Mouse (Mus musculus) thymus, adult 18-20 months (tissue): ENCODE data around the gene Acoxl.

Experiments
- DNase-seq, 2 experiments: peaks; one replicate each; pipeline ENCODE4 v3.0.0; 2022; ENCODE audit warnings: mixed read lengths in 2 of 2

Gene Acoxl

GRCm38 (mm10) chr2:128152845-128153550 lies 314.3 kb downstream of the Acoxl start:
- DNase-seq = peak; percentile 73 to 84

- peak; percentile 39 to 68 for DNase-seq
Observed at GRCm38 (mm10) chr2:128153551-128153910, 314.9 kb downstream of the Acoxl start.

DNA sequence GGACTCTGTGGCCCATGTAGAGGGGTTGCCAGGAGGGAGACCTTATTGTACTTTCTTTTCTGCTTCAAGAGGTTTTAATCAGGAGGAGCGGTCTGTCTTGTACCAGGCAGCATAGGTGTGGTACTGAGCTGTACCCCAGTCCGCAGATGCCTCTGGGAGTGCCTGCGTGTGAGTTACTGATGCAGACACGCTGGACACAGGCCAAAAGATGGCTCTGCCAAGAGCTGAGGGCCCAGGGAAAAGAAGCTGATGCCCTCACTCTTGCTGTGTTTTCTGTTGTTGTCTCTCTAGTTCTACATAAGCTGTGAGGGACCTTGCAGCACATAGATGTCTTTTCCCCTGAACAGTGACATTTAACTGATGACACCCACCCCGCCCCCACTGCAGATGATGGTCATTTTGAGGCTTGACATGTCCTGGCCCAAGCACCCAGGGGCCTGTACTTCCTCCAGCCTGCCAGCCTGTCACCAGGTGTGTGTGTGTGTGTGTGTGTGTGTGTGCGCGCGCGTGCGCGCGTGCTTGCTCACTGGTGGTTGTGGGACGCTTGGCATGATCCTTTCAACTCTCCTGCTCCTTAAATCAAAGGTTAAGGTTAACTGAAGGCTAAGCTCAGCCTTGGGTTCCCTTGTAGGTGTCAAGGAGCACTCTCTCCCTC lies 316.9 kb downstream of the Acoxl start:
- DNase-seq = peak; percentile 14 to 46

GRCm38 (mm10) chr2:128156067-128156462 lies 317.4 kb downstream of the Acoxl start:
- peak; percentile 27 to 55 for DNase-seq

GRCm38 (mm10) chr2:128156557-128157412 lies 318.1 kb downstream of the Acoxl start:
- DNase-seq = no peak

- DNase-seq = no peak
Observed at GRCm38 (mm10) chr2:128158734-128159410, 320.2 kb downstream of the Acoxl start.

- no peak for DNase-seq
Observed at GRCm38 (mm10) chr2:128159619-128160125, 321.0 kb downstream of the Acoxl start.

DNA sequence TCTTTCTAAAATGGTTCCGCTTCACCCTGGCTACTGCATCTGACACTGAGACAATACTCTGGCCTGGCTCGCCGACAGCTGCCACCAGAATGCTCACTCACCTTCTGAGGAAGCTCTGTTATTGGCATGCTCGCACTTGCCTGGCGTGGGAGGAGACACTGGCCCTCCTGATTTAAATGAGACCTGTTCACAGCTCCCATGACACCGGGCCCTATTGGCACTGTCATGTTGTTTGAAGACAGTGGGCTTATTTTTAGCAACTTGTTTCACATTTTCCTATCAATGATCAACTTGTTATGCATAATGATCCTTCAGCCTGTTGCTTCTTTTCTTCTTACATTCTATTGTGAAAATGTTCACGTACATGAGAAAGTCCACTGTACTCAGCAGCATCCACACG lies 324.5 kb downstream of the Acoxl start:
- DNase-seq = no peak

- no peak for DNase-seq
Observed at GRCm38 (mm10) chr2:128166623-128167423, 328.1 kb downstream of the Acoxl start.

DNA sequence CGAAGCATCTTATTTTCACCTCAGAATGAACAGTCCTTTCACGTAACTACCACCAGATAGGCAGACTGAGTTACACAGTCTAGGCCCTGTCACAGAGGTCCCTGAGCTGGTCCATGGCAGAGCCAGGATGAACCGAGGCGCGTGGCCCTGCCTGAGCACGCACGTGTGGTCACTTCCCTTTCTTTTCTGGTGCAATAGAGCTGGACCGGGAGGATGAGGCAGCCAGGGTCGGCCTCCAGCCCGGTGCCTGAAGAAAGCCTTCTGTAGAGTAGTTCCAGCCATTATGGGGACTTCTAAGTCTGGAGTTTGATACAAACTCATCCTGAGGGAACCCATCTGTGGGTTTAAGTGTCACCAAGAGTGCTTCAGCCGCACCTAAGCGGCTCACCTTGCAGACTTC lies 329.3 kb downstream of the Acoxl start:
- DNase-seq = no peak

GRCm38 (mm10) chr2:128169486-128169885 lies 330.8 kb downstream of the Acoxl start:
- no peak for DNase-seq

DNA sequence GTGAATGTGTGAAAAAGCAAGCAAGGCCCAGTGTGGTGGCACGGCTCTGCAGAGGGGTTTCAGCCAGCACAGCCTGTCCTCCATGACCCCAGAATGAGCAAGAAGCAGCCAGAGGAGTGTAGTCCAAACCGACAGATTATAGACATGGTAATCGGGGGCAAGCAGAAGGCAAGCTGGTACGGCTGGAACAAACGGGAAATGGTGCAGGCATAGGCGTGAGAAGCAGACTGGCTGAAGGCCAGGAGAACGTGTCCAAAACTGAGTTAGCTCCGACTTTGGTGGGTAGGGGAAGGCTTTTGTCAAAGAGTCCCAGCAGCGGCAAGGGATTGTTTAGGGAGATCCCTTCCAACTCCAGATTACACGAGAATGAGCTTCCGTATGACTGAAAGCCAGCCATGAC lies 331.3 kb downstream of the Acoxl start:
- no peak for DNase-seq

- DNase-seq = no peak
Observed at GRCm38 (mm10) chr2:128170614-128171013, 331.9 kb downstream of the Acoxl start.

DNA sequence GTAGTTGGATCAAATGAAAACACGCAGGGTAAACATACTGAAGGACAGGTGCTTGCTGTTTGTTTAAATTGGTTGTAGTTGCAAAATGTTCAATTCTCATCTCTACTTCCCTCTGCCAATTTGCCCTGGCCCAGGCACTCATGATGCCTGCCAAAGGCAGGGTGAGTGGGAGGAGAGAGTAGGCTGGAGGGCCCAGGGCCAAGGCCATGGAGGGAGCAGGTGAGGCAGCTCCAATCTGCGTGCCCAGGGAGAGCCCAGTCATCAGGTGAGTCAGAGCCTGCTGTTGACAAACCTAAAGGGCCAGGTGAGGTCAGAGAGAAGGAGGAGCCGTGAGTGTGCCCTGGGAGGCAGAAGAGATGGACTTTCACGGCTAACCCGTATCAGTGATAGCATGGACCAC lies 333.6 kb downstream of the Acoxl start:
- DNase-seq = no peak
